Mouse (Mus musculus) heart, embryonic 13.5 days (tissue): Measurements from ENCODE around the gene C2cd4c. TPM values are rescaled to one million over a fixed set of nuclear protein-coding genes. Genes with fewer than 3 reads are reported as not detected.
A peak's percentile ranks its signal among the peaks of the same experiment; 100 is the strongest.

Source experiments
- ATAC-seq: fragments of 200-750 bp; cut with Nextera tagmentation; 2 replicates; pipeline ENCODE4 v1.8.0; 2017; ENCODE audit warnings: moderate TSS enrichment; ENCODE audit not compliant: insufficient number of reproducible peaks, low FRiP score, low TSS enrichment; ENCODE audit errors: extremely low read depth
- H3K27ac ChIP-seq: fragments of 300-500 bp; sonication (generic); replicated peaks from 2 replicates; pipeline ENCODE4 v1.5.1; 2015; ENCODE audit warnings: moderate library complexity, mild to moderate bottlenecking, inconsistent platforms
- H3K27me3 ChIP-seq: fragments of 300-500 bp; sonication (generic); replicated peaks from 2 replicates; pipeline ENCODE4 v1.6.1; 2015; ENCODE audit warnings: mild to moderate bottlenecking, inconsistent platforms
- H3K36me3 ChIP-seq: fragments of 300-500 bp; sonication (generic); 2 replicates; pipeline ENCODE4 v1.6.1; 2015; ENCODE audit warnings: mild to moderate bottlenecking, inconsistent platforms
- H3K4me1 ChIP-seq: fragments of 300-500 bp; sonication (generic); 2 replicates; pipeline ENCODE4 v1.6.1; 2015; ENCODE audit warnings: inconsistent platforms
- H3K4me2 ChIP-seq: fragments of 300-500 bp; sonication (generic); 2 replicates; pipeline ENCODE4 v1.6.1; 2015; ENCODE audit warnings: inconsistent platforms, mild to moderate bottlenecking, moderate library complexity
- H3K4me3 ChIP-seq: fragments of 300-500 bp; sonication (generic); 2 replicates; pipeline ENCODE4 v1.5.1; 2015; ENCODE audit warnings: moderate library complexity, mild to moderate bottlenecking, inconsistent platforms
- H3K9ac ChIP-seq: fragments of 300-500 bp; sonication (generic); 2 replicates; pipeline ENCODE4 v1.6.1; 2015; ENCODE audit warnings: inconsistent platforms, mild to moderate bottlenecking, moderate library complexity
- H3K9me3 ChIP-seq: fragments of 300-500 bp; sonication (generic); 2 replicates; pipeline ENCODE4 v1.6.1; 2016; ENCODE audit warnings: inconsistent platforms
- whole genome bisulfite sequencing: fragments of 180-500 bp; shearing (Covaris S2); methylation state at CpG from one replicate; pipeline ENCODE4 v1.1.7; 2015; ENCODE audit warnings: mixed read lengths; 5-methylcytosine and 5-hydroxymethylcytosine counted together
- polyA plus RNA-seq: library from polyadenylated mRNA; unstranded; fragments of >200 nt; fragmentation: Nextera tagmentation; extraction: Ambion mirVana; gene quantifications from 2 replicates; pipeline ENCODE4 v1.2.1, GENCODE M21; 2015

C2cd4c gene
- not detected in 2 replicates for polyA plus RNA-seq

- Histone ChIP-seq H3K9me3 (no peaks in the 10 kb centered on the region), H3K36me3 (no peaks in the 10 kb centered on the region), H3K4me2 (peak within 1 kb of the TSS; percentile 84), H3K27ac (no peak within 1 kb of the TSS), H3K9ac (peak within 1 kb of the TSS; percentile 74), H3K4me1 (peaks cover 25% of the 10 kb centered on the region), H3K27me3 (peaks cover 68% of the 10 kb centered on the region), H3K4me3 (peak within 1 kb of the TSS; percentile 61)
- WGBS = 1% methylated on average over 59 of the region's 60 CpGs
- peak; percentile 19; the same call in 1 of the 2 replicates for ATAC-seq
Measured at GRCm38 (mm10) chr10:79613578-79614304, at the start of gene C2cd4c. Gene C2cd4c, minus strand, starts transcription at chr10:79614025.

GRCm38 (mm10) chr10:79661861-79662260 is 48.0 kb upstream of the C2cd4c start:
- no peak overlapping the region for H3K4me2 ChIP-seq
- no peaks in the 10 kb centered on the region for H3K36me3 ChIP-seq
- H3K4me3 ChIP-seq = no peak overlapping the region
- no peak for ATAC-seq
- no peak overlapping the region for H3K9ac ChIP-seq
- 29% methylated on average over 3 of the region's 3 CpGs for WGBS
- H3K27ac ChIP-seq = no peak overlapping the region
- no peaks in the 10 kb centered on the region for H3K9me3 ChIP-seq
- peaks cover 6% of the 10 kb centered on the region; the same call in 1 of the 2 replicates for H3K27me3 ChIP-seq
- no peaks in the 10 kb centered on the region for H3K4me1 ChIP-seq

DNA sequence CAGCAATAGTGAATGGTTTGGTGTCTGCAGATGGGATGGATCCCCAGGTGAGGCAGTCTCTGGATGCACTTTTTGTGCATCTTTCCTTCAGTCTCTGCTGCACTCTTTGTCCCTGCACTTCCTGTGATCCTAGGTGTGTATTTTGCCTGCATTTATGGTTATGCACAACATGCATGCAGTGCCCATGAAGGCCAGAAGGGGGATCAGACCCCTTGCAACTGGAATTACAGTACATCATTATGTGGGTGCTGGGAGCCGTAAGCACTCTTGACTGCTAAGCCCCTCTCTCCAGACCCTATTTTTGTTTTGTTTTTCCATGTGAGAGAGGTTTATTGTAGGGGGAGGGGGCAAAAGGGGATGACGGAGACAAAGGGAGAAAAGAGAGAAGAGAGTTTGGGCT is 46.5 kb upstream of the C2cd4c start:
- 64% methylated on average over 2 of the region's 2 CpGs for WGBS
- no peak overlapping the region for H3K27ac ChIP-seq
- H3K4me3 ChIP-seq = no peak overlapping the region
- H3K4me1 ChIP-seq = no peaks in the 10 kb centered on the region
- H3K9me3 ChIP-seq = no peaks in the 10 kb centered on the region
- H3K27me3 ChIP-seq = peaks cover 15% of the 10 kb centered on the region
- no peaks in the 10 kb centered on the region for H3K36me3 ChIP-seq
- no peak overlapping the region for H3K4me2 ChIP-seq
- no peak for ATAC-seq
- H3K9ac ChIP-seq = no peak overlapping the region

DNA sequence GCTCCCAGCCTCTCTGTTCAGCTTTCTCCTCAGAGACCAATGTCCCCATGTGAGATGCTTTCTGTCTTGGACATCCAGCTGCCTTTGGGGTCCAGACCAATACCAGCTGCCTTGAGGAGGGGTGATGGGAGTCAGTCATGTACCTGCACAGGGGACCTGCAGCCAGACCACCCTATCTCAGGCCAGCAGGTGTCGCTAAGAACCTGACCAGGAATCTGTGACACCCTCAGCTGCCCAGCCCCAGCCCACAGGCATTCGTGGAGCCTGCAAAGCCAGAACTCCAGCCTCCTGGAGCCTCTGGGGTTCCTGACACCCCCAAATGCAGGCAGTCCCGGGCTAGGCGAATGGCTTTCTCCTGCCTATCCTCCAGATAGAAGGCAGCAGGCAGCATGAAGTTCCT is 45.0 kb upstream of the C2cd4c start:
- H3K9ac ChIP-seq = no peak overlapping the region
- no peak for ATAC-seq
- H3K9me3 ChIP-seq = no peaks in the 10 kb centered on the region
- peaks cover 27% of the 10 kb centered on the region for H3K27me3 ChIP-seq
- no peaks in the 10 kb centered on the region for H3K36me3 ChIP-seq
- H3K4me1 ChIP-seq = no peaks in the 10 kb centered on the region
- no peak overlapping the region for H3K4me3 ChIP-seq
- no peak overlapping the region for H3K4me2 ChIP-seq
- 12% methylated on average over 4 of the region's 4 CpGs for WGBS
- H3K27ac ChIP-seq = no peak overlapping the region

- no peak overlapping the region for H3K4me3 ChIP-seq
- H3K27ac ChIP-seq = no peak overlapping the region
- H3K36me3 ChIP-seq = no peaks in the 10 kb centered on the region
- WGBS = 36% methylated on average over 1 of the region's 1 CpGs
- no peak overlapping the region for H3K4me2 ChIP-seq
- no peak for ATAC-seq
- H3K9me3 ChIP-seq = no peaks in the 10 kb centered on the region
- no peak overlapping the region for H3K9ac ChIP-seq
- H3K27me3 ChIP-seq = peaks cover 48% of the 10 kb centered on the region
- no peaks in the 10 kb centered on the region for H3K4me1 ChIP-seq
Measured at GRCm38 (mm10) chr10:79654946-79655395, 41.1 kb upstream of the C2cd4c start.

GRCm38 (mm10) chr10:79652789-79653188 is 39.0 kb upstream of the C2cd4c start:
- H3K4me3 ChIP-seq = no peak overlapping the region
- H3K4me1 ChIP-seq = no peaks in the 10 kb centered on the region
- no peaks in the 10 kb centered on the region for H3K36me3 ChIP-seq
- H3K9ac ChIP-seq = no peak overlapping the region
- ATAC-seq = no peak
- 77% methylated on average over 7 of the region's 7 CpGs for WGBS
- peaks cover 48% of the 10 kb centered on the region for H3K27me3 ChIP-seq
- no peak overlapping the region for H3K27ac ChIP-seq
- H3K9me3 ChIP-seq = no peaks in the 10 kb centered on the region
- no peak overlapping the region for H3K4me2 ChIP-seq

- H3K36me3 ChIP-seq = no peaks in the 10 kb centered on the region
- H3K4me2 ChIP-seq = no peak overlapping the region
- no peak for ATAC-seq
- WGBS = 21% methylated on average over 7 of the region's 7 CpGs
- H3K4me1 ChIP-seq = no peaks in the 10 kb centered on the region
- H3K9me3 ChIP-seq = no peaks in the 10 kb centered on the region
- H3K9ac ChIP-seq = no peak overlapping the region
- H3K27me3 ChIP-seq = peaks cover 30% of the 10 kb centered on the region
- H3K27ac ChIP-seq = no peak overlapping the region
- no peak overlapping the region for H3K4me3 ChIP-seq
Measured at GRCm38 (mm10) chr10:79649070-79649751, 35.4 kb upstream of the C2cd4c start.

DNA sequence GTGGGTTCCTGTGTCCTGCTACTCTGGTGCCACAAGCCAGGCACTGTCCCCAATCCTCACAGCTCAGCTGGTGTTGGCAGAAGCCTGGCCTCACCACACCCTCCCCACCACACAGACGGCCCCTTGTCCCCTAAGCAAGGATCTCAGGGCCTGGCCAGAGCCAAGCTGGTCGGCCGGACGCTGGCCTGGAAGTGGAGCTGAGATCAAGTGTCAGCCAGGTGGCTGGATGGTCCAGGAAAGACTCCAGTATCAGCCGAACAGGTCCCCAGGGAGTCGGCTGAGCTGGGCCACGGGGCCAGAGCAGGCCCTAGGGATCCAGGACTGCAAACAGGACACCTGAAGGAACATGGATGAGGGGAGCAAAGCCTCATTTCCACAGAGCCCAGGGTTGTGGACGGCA is 31.9 kb upstream of the C2cd4c start, which contains the start of gene Odf3l2:
Gene Odf3l2 (minus strand): TSS at position 28 of the 400 bp plus-strand sequence.
- no peaks in the 10 kb centered on the region for H3K9me3 ChIP-seq
- H3K9ac ChIP-seq = no peak within 1 kb of the TSS
- H3K36me3 ChIP-seq = no peaks in the 10 kb centered on the region
- WGBS = 66% methylated on average over 8 of the region's 8 CpGs
- H3K4me2 ChIP-seq = no peak within 1 kb of the TSS
- ATAC-seq = no peak
- H3K4me3 ChIP-seq = no peak within 1 kb of the TSS
- no peak within 1 kb of the TSS for H3K27ac ChIP-seq
- peaks cover 11% of the 10 kb centered on the region for H3K27me3 ChIP-seq
- no peaks in the 10 kb centered on the region for H3K4me1 ChIP-seq

- Histone ChIP-seq H3K4me3 (peak overlapping the region; percentile 75), H3K4me1 (peaks cover 23% of the 10 kb centered on the region), H3K27ac (no peak overlapping the region), H3K4me2 (peak overlapping the region; percentile 96), H3K9me3 (no peaks in the 10 kb centered on the region), H3K36me3 (no peaks in the 10 kb centered on the region), H3K9ac (peak overlapping the region; percentile 84), H3K27me3 (peaks cover 55% of the 10 kb centered on the region)
- WGBS = 6% methylated on average over 23 of the region's 23 CpGs
- ATAC-seq = no peak
Measured at GRCm38 (mm10) chr10:79638486-79639204, 24.8 kb upstream of the C2cd4c start.

GRCm38 (mm10) chr10:79637128-79638110 is 23.6 kb upstream of the C2cd4c start, which contains the start of gene Shc2:
Gene Shc2, minus strand, starts transcription at chr10:79637918.
- Histone ChIP-seq H3K4me2 (peak within 1 kb of the TSS; percentile 96), H3K9ac (peak within 1 kb of the TSS; percentile 84), H3K9me3 (no peaks in the 10 kb centered on the region), H3K27ac (0 out of 2 replicates have a peak within 1 kb of the TSS, but pooled peaks have one; percentile 5), H3K4me3 (peak within 1 kb of the TSS; percentile 75), H3K36me3 (no peaks in the 10 kb centered on the region), H3K4me1 (peaks cover 23% of the 10 kb centered on the region), H3K27me3 (peaks cover 58% of the 10 kb centered on the region)
- under 1% methylated on average over 110 of the region's 116 CpGs for WGBS
- no peak for ATAC-seq
